32 mouse cellular contexts compared by ENCODE assay signal in the genomic region with DNA sequence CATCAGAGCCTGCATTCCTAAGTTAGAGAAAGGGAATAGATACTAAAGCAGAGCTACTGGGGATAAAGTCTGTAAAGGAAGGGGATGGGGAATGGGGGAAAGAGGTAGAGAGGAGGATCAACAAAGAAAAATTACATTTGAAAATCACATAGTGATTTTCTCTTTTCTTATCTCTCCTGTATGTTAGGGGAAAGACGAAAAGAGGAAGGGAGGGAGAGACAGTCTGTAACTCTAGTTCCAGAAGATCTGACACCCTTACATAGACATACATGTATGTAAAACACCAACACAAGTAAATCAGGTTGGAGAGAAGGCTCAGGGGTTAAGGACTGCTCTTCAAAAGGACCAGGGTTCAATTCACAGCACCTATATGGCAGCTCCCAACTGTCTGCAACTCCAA. TPM values are rescaled to one million over a fixed set of nuclear protein-coding genes. Genes with fewer than 3 reads are reported as not detected.
"Had no signal": no experiment of that assay in that cellular context is flagged by ENCODE, and none has a peak within 500 bp of the region (broad histone marks: within the 10 kb centered on the region; RNA-seq: fewer than 3 reads in every experiment).

No protein-coding gene starts in this region.

- ATAC-seq: forebrain, embryonic 13.5 days; forebrain, embryonic 14.5 days; forebrain, embryonic 15.5 days; forebrain, embryonic 16.5 days; forebrain, postnatal 0 days had no signal

- H3K27ac ChIP-seq: embryonic facial prominence, embryonic 10.5 days; embryonic facial prominence, embryonic 12.5 days; embryonic facial prominence, embryonic 13.5 days; embryonic facial prominence, embryonic 15.5 days; forebrain, embryonic 10.5 days; forebrain, embryonic 12.5 days; forebrain, embryonic 13.5 days; forebrain, embryonic 15.5 days; gastrocnemius, adult 2 months; heart, adult 2 months had no signal

- H3K36me3 ChIP-seq: embryonic facial prominence, embryonic 12.5 days; embryonic facial prominence, embryonic 15.5 days; forebrain, embryonic 12.5 days; forebrain, embryonic 15.5 days had no signal

- H3K27me3 ChIP-seq: embryonic facial prominence, embryonic 12.5 days; embryonic facial prominence, embryonic 13.5 days; embryonic facial prominence, embryonic 15.5 days; forebrain, embryonic 12.5 days; forebrain, embryonic 13.5 days; forebrain, embryonic 15.5 days had no signal

- DNase-seq: cerebellum, adult 9-10 months; cerebellum, adult 9-11 months; cerebellum, postnatal 14 days; cerebellum, postnatal 25 days; cerebellum, postnatal 36 days; embryo, embryonic 11 days; forebrain, postnatal 0 days; gastrocnemius, adult 2 months; gastrocnemius, postnatal 10 days; gastrocnemius, postnatal 14 days; gastrocnemius, postnatal 25 days; gastrocnemius, postnatal 36 days; heart, adult 11 months; heart, adult 18-20 months; heart, adult 2 months had no signal

- H3K4me3 ChIP-seq: embryonic facial prominence, embryonic 10.5 days; embryonic facial prominence, embryonic 12.5 days; embryonic facial prominence, embryonic 13.5 days; embryonic facial prominence, embryonic 15.5 days; erythroblast, embryonic 14.5 days; forebrain, embryonic 10.5 days; forebrain, embryonic 12.5 days; forebrain, embryonic 13.5 days; forebrain, embryonic 15.5 days; gastrocnemius, adult 2 months; heart, adult 2 months had no signal

- H3K9me3 ChIP-seq: embryonic facial prominence, embryonic 10.5 days; embryonic facial prominence, embryonic 12.5 days; embryonic facial prominence, embryonic 13.5 days; embryonic facial prominence, embryonic 15.5 days; forebrain, embryonic 10.5 days; forebrain, embryonic 12.5 days; forebrain, embryonic 13.5 days; forebrain, embryonic 15.5 days had no signal

- H3K9ac ChIP-seq: embryonic facial prominence, embryonic 12.5 days; embryonic facial prominence, embryonic 13.5 days; embryonic facial prominence, embryonic 15.5 days; forebrain, embryonic 12.5 days; forebrain, embryonic 13.5 days; forebrain, embryonic 15.5 days; forebrain, postnatal 0 days had no signal

- H3K4me1 ChIP-seq: embryonic facial prominence, embryonic 10.5 days; embryonic facial prominence, embryonic 12.5 days; embryonic facial prominence, embryonic 15.5 days had no signal

RNA-seq across cellular contexts. Expression of gene Gm28047, which starts 43.7 kb away (rescaled TPM):
- total RNA-seq: common myeloid progenitor, adult 5-6 weeks; forebrain, postnatal 0 days; granulocyte monocyte progenitor cell, adult 5-6 weeks had no signal
- polyA plus RNA-seq: cortical plate, adult 2 months; embryonic facial prominence, embryonic 10.5 days; embryonic facial prominence, embryonic 12.5 days; embryonic facial prominence, embryonic 13.5 days; embryonic facial prominence, embryonic 14.5 days; embryonic facial prominence, embryonic 15.5 days; forebrain, embryonic 10.5 days; forebrain, embryonic 12.5 days; forebrain, embryonic 13.5 days; forebrain, embryonic 14.5 days; forebrain, embryonic 15.5 days; forebrain, embryonic 16.5 days; frontal cortex, adult 2 months; gonadal fat pad, adult 2 months; heart, adult 2 months had no signal
